Mouse (Mus musculus) ovary, adult 18-20 months (tissue): Measurements from ENCODE around the gene Fes.

Source experiments
- DNase-seq: peaks from one replicate; pipeline ENCODE4 v3.0.0; 2022; ENCODE audit warnings: low spot score, mixed read lengths

Fes gene

GRCm38 (mm10) chr7:80387633-80388543, at the start of gene Fes:
Gene Fes (minus strand): TSS chr7:80387946.
- no peak for DNase-seq

GRCm38 (mm10) chr7:80436571-80436970, 48.8 kb upstream of the Fes start:
- DNase-seq, result no peak

- DNase-seq, result peak; percentile 51
Measured at GRCm38 (mm10) chr7:80435594-80435993, 47.8 kb upstream of the Fes start.

GRCm38 (mm10) chr7:80429661-80430060, 41.9 kb upstream of the Fes start:
- DNase-seq, result no peak

GRCm38 (mm10) chr7:80427730-80428129, 40.0 kb upstream of the Fes start:
- DNase-seq, result no peak

GRCm38 (mm10) chr7:80426363-80426762, 38.6 kb upstream of the Fes start:
- DNase-seq, result no peak

GRCm38 (mm10) chr7:80424722-80425121, 37.0 kb upstream of the Fes start:
- no peak for DNase-seq

- DNase-seq, result no peak
Measured at GRCm38 (mm10) chr7:80422759-80423480, 35.2 kb upstream of the Fes start.

GRCm38 (mm10) chr7:80421576-80421975, 33.8 kb upstream of the Fes start:
- DNase-seq, result no peak

GRCm38 (mm10) chr7:80420586-80420985, 32.8 kb upstream of the Fes start:
- no peak for DNase-seq

GRCm38 (mm10) chr7:80419278-80419677, 31.5 kb upstream of the Fes start:
- no peak for DNase-seq

GRCm38 (mm10) chr7:80418036-80418435, 30.3 kb upstream of the Fes start:
- DNase-seq, result no peak

- DNase-seq, result no peak
Measured at GRCm38 (mm10) chr7:80417601-80418000, 29.9 kb upstream of the Fes start.

GRCm38 (mm10) chr7:80416969-80417368, 29.2 kb upstream of the Fes start:
- DNase-seq, result no peak

GRCm38 (mm10) chr7:80414303-80414855, 26.6 kb upstream of the Fes start:
- no peak for DNase-seq

- no peak for DNase-seq
Measured at GRCm38 (mm10) chr7:80413512-80414302, 26.0 kb upstream of the Fes start.

- DNase-seq, result no peak
Measured at GRCm38 (mm10) chr7:80412781-80413180, 25.0 kb upstream of the Fes start.

- DNase-seq, result no peak
Measured at GRCm38 (mm10) chr7:80412279-80412678, 24.5 kb upstream of the Fes start.

GRCm38 (mm10) chr7:80410380-80410779, 22.6 kb upstream of the Fes start:
- no peak for DNase-seq

- DNase-seq, result no peak
Measured at GRCm38 (mm10) chr7:80407712-80408111, 20.0 kb upstream of the Fes start.

- no peak for DNase-seq
Measured at GRCm38 (mm10) chr7:80406186-80406585, 18.4 kb upstream of the Fes start.

- DNase-seq, result no peak
Measured at GRCm38 (mm10) chr7:80405188-80405695, 17.5 kb upstream of the Fes start, which contains the start of gene Furin. Gene Furin (minus strand): TSS chr7:80405436.
